Mouse (Mus musculus) liver, adult 10 weeks (tissue): ENCODE data around the gene Kif3c. TPM values are rescaled to one million over a fixed set of nuclear protein-coding genes. Genes with fewer than 3 reads are reported as not detected.

Source experiments
- polyA plus RNA-seq: library from polyadenylated mRNA; stranded (reverse); fragments of 350-450 nt; fragmentation: Illumina TruSeq; extraction: RNeasy Lipid Tissue Mini Kit (QIAGEN cat#74804); gene quantifications from one replicate; pipeline ENCODE4 v1.2.3, GENCODE M21; 2014; ENCODE audit warnings: low read depth, low replicate concordance

Kif3c gene
- polyA plus RNA-seq: 1.0 TPM

GRCm38 (mm10) chr12:3364508-3365448 lies at the start of gene Kif3c:
Gene Kif3c (plus strand): TSS chr12:3365132.

GRCm38 (mm10) chr12:3426530-3427034 lies 61.6 kb downstream of the Kif3c start, which contains the start of gene Asxl2:
Gene Asxl2 (plus strand): TSS chr12:3426857.

Other genes starting within 250 kb of the Kif3c start
- 140 TPM for gene Rab10, start 55.2 kb upstream of the Kif3c start, polyA plus RNA-seq
- 12.8 TPM for gene Asxl2, start 61.7 kb downstream of the Kif3c start, polyA plus RNA-seq
- gene Dtnb, start 207.2 kb downstream of the Kif3c start, polyA plus RNA-seq: 5.7 TPM